Mouse (Mus musculus) limb, embryonic 15.5 days (tissue): ENCODE data around the gene Gstp3. TPM values are rescaled to one million over a fixed set of nuclear protein-coding genes. Genes with fewer than 3 reads are reported as not detected.

Experiments
- ATAC-seq: fragments of 200-750 bp; cut with Nextera tagmentation; 2 replicates; pipeline ENCODE4 v1.8.0; 2017; ENCODE audit warnings: low read depth, moderate TSS enrichment; ENCODE audit not compliant: insufficient number of reproducible peaks, low FRiP score, low TSS enrichment
- H3K27ac ChIP-seq: fragments of 300-500 bp; sonication (generic); 2 replicates; pipeline ENCODE4 v1.5.1; 2015; ENCODE audit warnings: moderate library complexity, mild to moderate bottlenecking, inconsistent platforms
- H3K27me3 ChIP-seq: fragments of 300-500 bp; sonication (generic); 2 replicates; pipeline ENCODE4 v1.6.1; 2015; ENCODE audit warnings: inconsistent platforms
- H3K36me3 ChIP-seq: fragments of 300-500 bp; sonication (generic); 2 replicates; pipeline ENCODE4 v1.6.1; 2015; ENCODE audit warnings: inconsistent platforms
- H3K4me1 ChIP-seq: fragments of 300-500 bp; sonication (generic); 2 replicates; pipeline ENCODE4 v1.6.1; 2015; ENCODE audit warnings: inconsistent platforms
- H3K4me2 ChIP-seq: fragments of 300-500 bp; sonication (generic); 2 replicates; pipeline ENCODE4 v1.6.1; 2015; ENCODE audit warnings: mild to moderate bottlenecking, inconsistent platforms
- H3K4me3 ChIP-seq: fragments of 300-500 bp; sonication (generic); 2 replicates; pipeline ENCODE4 v1.5.1; 2015; ENCODE audit warnings: mild to moderate bottlenecking, inconsistent platforms
- H3K9ac ChIP-seq: fragments of 300-500 bp; sonication (generic); 2 replicates; pipeline ENCODE4 v1.6.1; 2015; ENCODE audit warnings: inconsistent platforms
- H3K9me3 ChIP-seq: fragments of 300-500 bp; sonication (generic); 2 replicates; pipeline ENCODE4 v1.6.1; 2016; ENCODE audit warnings: inconsistent platforms
- WGBS: fragments of 180-500 bp; shearing (Covaris S2); methylation state at CpG from one replicate; pipeline ENCODE4 v1.1.7; 2015; 5-methylcytosine and 5-hydroxymethylcytosine counted together
- polyA plus RNA-seq: library from polyadenylated mRNA; unstranded; fragments of >200 nt; fragmentation: Nextera tagmentation; extraction: Ambion mirVana; gene quantifications from 2 replicates; pipeline ENCODE4 v1.2.1, GENCODE M21; 2015

Gstp3 gene
- 0.46 and 0.65 TPM in 2 replicates for polyA plus RNA-seq

- H3K27me3 ChIP-seq: no peaks in the 10 kb centered on the region
- H3K4me3 ChIP-seq: no peak within 1 kb of the TSS
- H3K4me1 ChIP-seq: peaks cover 3% of the 10 kb centered on the region; the same call in 1 of the 2 replicates
- no peak for ATAC-seq
- H3K9me3 ChIP-seq: no peaks in the 10 kb centered on the region
- no peak within 1 kb of the TSS for H3K9ac ChIP-seq
- 77% methylated on average over 15 of the region's 15 CpGs for WGBS
- H3K36me3 ChIP-seq: no peaks in the 10 kb centered on the region
- H3K27ac ChIP-seq: no peak within 1 kb of the TSS
- no peak within 1 kb of the TSS for H3K4me2 ChIP-seq
These were observed at the start of gene Gstp3 for GRCm38 (mm10) chr19:4059069-4059740. Gstp3 (minus strand) TSS chr19:4059569.

GRCm38 (mm10) chr19:4108535-4108934, 49.2 kb upstream of the Gstp3 start:
- H3K4me1 ChIP-seq: peaks cover 5% of the 10 kb centered on the region
- peaks cover 21% of the 10 kb centered on the region for H3K36me3 ChIP-seq
- H3K4me3 ChIP-seq: no peak overlapping the region
- no peaks in the 10 kb centered on the region for H3K9me3 ChIP-seq
- no peak for ATAC-seq
- no peak overlapping the region for H3K9ac ChIP-seq
- 80% methylated on average over 9 of the region's 9 CpGs for WGBS
- no peaks in the 10 kb centered on the region for H3K27me3 ChIP-seq
- H3K27ac ChIP-seq: no peak overlapping the region
- H3K4me2 ChIP-seq: no peak overlapping the region

- H3K9me3 ChIP-seq: no peaks in the 10 kb centered on the region
- no peaks in the 10 kb centered on the region for H3K4me1 ChIP-seq
- H3K4me3 ChIP-seq: no peak overlapping the region
- 91% methylated on average over 14 of the region's 14 CpGs for WGBS
- peaks cover 3% of the 10 kb centered on the region for H3K36me3 ChIP-seq
- no peak for ATAC-seq
- no peak overlapping the region for H3K27ac ChIP-seq
- H3K9ac ChIP-seq: no peak overlapping the region
- H3K4me2 ChIP-seq: no peak overlapping the region
- peaks cover 12% of the 10 kb centered on the region for H3K27me3 ChIP-seq
These were observed 47.3 kb upstream of the Gstp3 start for GRCm38 (mm10) chr19:4106654-4107053.

- WGBS: 87% methylated on average over 16 of the region's 16 CpGs
These were observed 45.4 kb upstream of the Gstp3 start for GRCm38 (mm10) chr19:4104675-4105194.

GRCm38 (mm10) chr19:4103792-4104191, 44.4 kb upstream of the Gstp3 start:
- Histone ChIP-seq H3K4me2 (no peak overlapping the region), H3K9me3 (no peaks in the 10 kb centered on the region), H3K4me3 (no peak overlapping the region), H3K4me1 (peaks cover 25% of the 10 kb centered on the region), H3K27me3 (peaks cover 36% of the 10 kb centered on the region), H3K36me3 (no peaks in the 10 kb centered on the region), H3K27ac (no peak overlapping the region), H3K9ac (no peak overlapping the region)
- WGBS: 59% methylated on average over 3 of the region's 3 CpGs
- no peak for ATAC-seq

More at GRCm38 (mm10) chr19:4104675-4105194, 45.4 kb upstream of the Gstp3 start:
- no peak overlapping the region for H3K4me3 ChIP-seq
- no peak for ATAC-seq
- H3K27me3 ChIP-seq: peaks cover 31% of the 10 kb centered on the region
- no peak overlapping the region for H3K4me2 ChIP-seq
- peaks cover 16% of the 10 kb centered on the region for H3K4me1 ChIP-seq
- H3K36me3 ChIP-seq: no peaks in the 10 kb centered on the region
- H3K9me3 ChIP-seq: no peaks in the 10 kb centered on the region
- H3K9ac ChIP-seq: no peak overlapping the region
- no peak overlapping the region for H3K27ac ChIP-seq

- Histone ChIP-seq H3K9ac (no peak overlapping the region), H3K4me3 (no peak overlapping the region), H3K36me3 (no peaks in the 10 kb centered on the region), H3K27me3 (peaks cover 36% of the 10 kb centered on the region), H3K4me2 (no peak overlapping the region), H3K27ac (no peak overlapping the region), H3K4me1 (peaks cover 30% of the 10 kb centered on the region), H3K9me3 (no peaks in the 10 kb centered on the region)
- 93% methylated on average over 18 of the region's 18 CpGs for WGBS
- no peak for ATAC-seq
These were observed 43.9 kb upstream of the Gstp3 start for GRCm38 (mm10) chr19:4103294-4103693.

- Histone ChIP-seq H3K27me3 (peaks cover 36% of the 10 kb centered on the region), H3K9ac (no peak overlapping the region), H3K9me3 (no peaks in the 10 kb centered on the region), H3K27ac (no peak overlapping the region), H3K4me3 (no peak overlapping the region), H3K4me2 (no peak overlapping the region), H3K4me1 (peaks cover 36% of the 10 kb centered on the region), H3K36me3 (no peaks in the 10 kb centered on the region)
- no peak for ATAC-seq
- WGBS: 93% methylated on average over 12 of the region's 12 CpGs
These were observed 43.3 kb upstream of the Gstp3 start for GRCm38 (mm10) chr19:4102626-4103025.

GRCm38 (mm10) chr19:4102049-4102448, 42.7 kb upstream of the Gstp3 start:
- Histone ChIP-seq H3K27me3 (peaks cover 36% of the 10 kb centered on the region), H3K9ac (no peak overlapping the region), H3K27ac (no peak overlapping the region), H3K4me2 (no peak overlapping the region), H3K4me1 (peaks cover 42% of the 10 kb centered on the region), H3K36me3 (no peaks in the 10 kb centered on the region), H3K4me3 (no peak overlapping the region), H3K9me3 (no peaks in the 10 kb centered on the region)
- no peak for ATAC-seq
- WGBS: 88% methylated on average over 2 of the region's 2 CpGs

GRCm38 (mm10) chr19:4101466-4101865, 42.1 kb upstream of the Gstp3 start:
- Histone ChIP-seq H3K27me3 (peaks cover 36% of the 10 kb centered on the region), H3K4me2 (no peak overlapping the region), H3K9ac (no peak overlapping the region), H3K4me1 (peaks cover 47% of the 10 kb centered on the region), H3K4me3 (peak overlapping the region; percentile 43; the same call in 1 of the 2 replicates), H3K36me3 (no peaks in the 10 kb centered on the region), H3K27ac (no peak overlapping the region), H3K9me3 (no peaks in the 10 kb centered on the region)
- no peak for ATAC-seq
- 72% methylated on average over 6 of the region's 6 CpGs for WGBS

GRCm38 (mm10) chr19:4100718-4101261, 41.4 kb upstream of the Gstp3 start:
- peaks cover 53% of the 10 kb centered on the region for H3K4me1 ChIP-seq
- no peak for ATAC-seq
- H3K4me2 ChIP-seq: peak overlapping the region; percentile 93
- no peaks in the 10 kb centered on the region for H3K36me3 ChIP-seq
- peak overlapping the region; percentile 33 for H3K9ac ChIP-seq
- peak overlapping the region; percentile 43 for H3K4me3 ChIP-seq
- no peaks in the 10 kb centered on the region for H3K9me3 ChIP-seq
- H3K27me3 ChIP-seq: peaks cover 36% of the 10 kb centered on the region
- WGBS: 2% methylated on average over 52 of the region's 52 CpGs
- no peak overlapping the region for H3K27ac ChIP-seq

- peaks cover 36% of the 10 kb centered on the region for H3K27me3 ChIP-seq
- no peaks in the 10 kb centered on the region for H3K36me3 ChIP-seq
- ATAC-seq: 0 out of 2 replicates have a peak, but pooled peaks have one; percentile 8
- H3K4me1 ChIP-seq: peaks cover 53% of the 10 kb centered on the region
- H3K9me3 ChIP-seq: no peaks in the 10 kb centered on the region
- H3K9ac ChIP-seq: peak within 1 kb of the TSS; percentile 33
- H3K4me2 ChIP-seq: peak within 1 kb of the TSS; percentile 93
- 1% methylated on average over 53 of the region's 53 CpGs for WGBS
- H3K27ac ChIP-seq: no peak within 1 kb of the TSS
- peak within 1 kb of the TSS; percentile 43 for H3K4me3 ChIP-seq
These were observed 40.7 kb upstream of the Gstp3 start, which contains the start of gene Pitpnm1 for GRCm38 (mm10) chr19:4099837-4100717. Pitpnm1 (plus strand) TSS chr19:4099998.
